Mouse (Mus musculus) liver, embryonic 14.5 days (tissue): ENCODE measurements at regions not wholly inside any gene's neighbourhood (a gene's known extent, or its start where the extent isn't known, plus 50 kb on each side); places are given as distances from the start of the nearest gene placed in this dataset.

ENCODE experiments used
- CTCF ChIP-seq: IDR thresholded peaks from 2 replicates; pipeline ENCODE4 v1.5.1; 2016; ENCODE audit warnings: antibody characterized with exemption, low read depth, control low read depth
- EP300 ChIP-seq: IDR thresholded peaks from 2 replicates; pipeline ENCODE4 v1.6.1; 2016; ENCODE audit warnings: antibody characterized with exemption, low read depth

GRCm38 (mm10) chr3:83704559-83704958 lies 61.6 kb upstream of the Sfrp2 start:
- TF ChIP-seq CTCF (no peak), EP300 (no peak)
